Mouse (Mus musculus) kidney, embryonic 14.5 days (tissue): ENCODE measurements around the gene Zfp750. TPM values are rescaled to one million over a fixed set of nuclear protein-coding genes. Genes with fewer than 3 reads are reported as not detected.

Source experiments
- ATAC-seq: fragments of 200-750 bp; cut with Nextera tagmentation; 2 replicates; pipeline ENCODE4 v1.8.0; 2017; ENCODE audit warnings: moderate number of reproducible peaks, mild to moderate bottlenecking, moderate TSS enrichment, moderate library complexity; ENCODE audit not compliant: low FRiP score, low TSS enrichment
- H3K27ac ChIP-seq: fragments of 300-500 bp; sonication (generic); 2 replicates; pipeline ENCODE4 v1.5.1; 2014; ENCODE audit warnings: low read depth, mild to moderate bottlenecking, low read length, moderate library complexity, mixed read lengths
- H3K27me3 ChIP-seq: fragments of 300-500 bp; sonication (generic); 2 replicates; pipeline ENCODE4 v1.6.1; 2014; ENCODE audit warnings: mild to moderate bottlenecking, low read length; ENCODE audit not compliant: control insufficient read depth, insufficient read depth
- H3K36me3 ChIP-seq: fragments of 300-500 bp; sonication (generic); 2 replicates; pipeline ENCODE4 v1.6.1; 2014; ENCODE audit warnings: low read length, mixed read lengths; ENCODE audit not compliant: control insufficient read depth, insufficient read depth
- H3K4me1 ChIP-seq: fragments of 300-500 bp; sonication (generic); 2 replicates; pipeline ENCODE4 v1.6.1; 2014; ENCODE audit warnings: low read length, mixed read lengths; ENCODE audit not compliant: control insufficient read depth, insufficient read depth
- H3K4me2 ChIP-seq: fragments of 300-500 bp; sonication (generic); replicated peaks from 2 replicates; pipeline ENCODE4 v1.6.1; 2014; ENCODE audit warnings: low read depth, mild to moderate bottlenecking, low read length
- H3K4me3 ChIP-seq: fragments of 300-500 bp; sonication (generic); 2 replicates; pipeline ENCODE4 v1.5.1; 2014; ENCODE audit warnings: mild to moderate bottlenecking, low read length
- H3K9ac ChIP-seq: fragments of 300-500 bp; sonication (generic); 2 replicates; pipeline ENCODE4 v1.6.1; 2014; ENCODE audit warnings: low read depth, mild to moderate bottlenecking, low read length, moderate library complexity
- H3K9me3 ChIP-seq: fragments of 300-500 bp; sonication (generic); 2 replicates; pipeline ENCODE4 v1.6.1; 2016; ENCODE audit warnings: low read length; ENCODE audit not compliant: control insufficient read depth
- WGBS: fragments of 180-500 bp; shearing (Covaris S2); extraction: QIAGEN DNeasy Blood & Tissue Kit; methylation state at CpG from one replicate; pipeline ENCODE4 v1.1.7; 2014; 5-methylcytosine and 5-hydroxymethylcytosine counted together
- polyA plus RNA-seq: library from polyadenylated mRNA; unstranded; fragments of >200 nt; fragmentation: Nextera tagmentation; extraction: Ambion mirVana; gene quantifications from 2 replicates; pipeline ENCODE4 v1.2.1, GENCODE M21; 2014

The Zfp750 gene
- 0.40 and 0.47 TPM in 2 replicates for polyA plus RNA-seq

GRCm38 (mm10) chr11:121519131-121519530 is at the start of gene Zfp750:
Gene Zfp750 (minus strand): TSS chr11:121519333.
- Histone ChIP-seq H3K4me3 (no peak within 1 kb of the TSS), H3K4me2 (no peak within 1 kb of the TSS), H3K36me3 (no peaks in the 10 kb centered on the region), H3K9ac (no peak within 1 kb of the TSS), H3K27ac (no peak within 1 kb of the TSS), H3K9me3 (no peaks in the 10 kb centered on the region), H3K27me3 (no peaks in the 10 kb centered on the region), H3K4me1 (peaks cover 7% of the 10 kb centered on the region; the same call in 1 of the 2 replicates)
- WGBS, result 19% methylated on average over 10 of the region's 10 CpGs
- ATAC-seq, result peak; percentile 82

- Histone ChIP-seq H3K4me2 (no peak overlapping the region), H3K27ac (no peak overlapping the region), H3K4me3 (no peak overlapping the region), H3K9ac (no peak overlapping the region), H3K4me1 (no peaks in the 10 kb centered on the region), H3K36me3 (no peaks in the 10 kb centered on the region; the same call in 1 of the 2 replicates), H3K9me3 (no peaks in the 10 kb centered on the region), H3K27me3 (no peaks in the 10 kb centered on the region)
- no peak for ATAC-seq
- WGBS, result 97% methylated on average over 4 of the region's 4 CpGs
Measured at GRCm38 (mm10) chr11:121564265-121564664, 45.1 kb upstream of the Zfp750 start.

GRCm38 (mm10) chr11:121563312-121563711 is 44.2 kb upstream of the Zfp750 start:
- H3K4me2 ChIP-seq, result no peak overlapping the region
- no peak overlapping the region for H3K27ac ChIP-seq
- ATAC-seq, result no peak
- no peaks in the 10 kb centered on the region; the same call in 1 of the 2 replicates for H3K36me3 ChIP-seq
- H3K4me3 ChIP-seq, result no peak overlapping the region
- no peak overlapping the region for H3K9ac ChIP-seq
- H3K9me3 ChIP-seq, result no peaks in the 10 kb centered on the region
- WGBS, result 94% methylated on average over 5 of the region's 5 CpGs
- no peaks in the 10 kb centered on the region for H3K27me3 ChIP-seq
- H3K4me1 ChIP-seq, result no peaks in the 10 kb centered on the region

GRCm38 (mm10) chr11:121560294-121560663 is 41.1 kb upstream of the Zfp750 start:
- no peak for ATAC-seq
- no peak overlapping the region for H3K9ac ChIP-seq
- H3K36me3 ChIP-seq, result no peaks in the 10 kb centered on the region; the same call in 1 of the 2 replicates
- H3K27ac ChIP-seq, result no peak overlapping the region
- H3K27me3 ChIP-seq, result no peaks in the 10 kb centered on the region
- 62% methylated on average over 7 of the region's 7 CpGs for WGBS
- no peaks in the 10 kb centered on the region for H3K4me1 ChIP-seq
- no peak overlapping the region for H3K4me3 ChIP-seq
- H3K4me2 ChIP-seq, result no peak overlapping the region
- no peaks in the 10 kb centered on the region for H3K9me3 ChIP-seq

- no peak for ATAC-seq
- 84% methylated on average over 4 of the region's 4 CpGs for WGBS
Measured at GRCm38 (mm10) chr11:121559527-121560293, 40.6 kb upstream of the Zfp750 start.

GRCm38 (mm10) chr11:121558522-121558921 is 39.4 kb upstream of the Zfp750 start:
- H3K27ac ChIP-seq, result no peak overlapping the region
- ATAC-seq, result no peak
- H3K9me3 ChIP-seq, result no peaks in the 10 kb centered on the region
- no peaks in the 10 kb centered on the region for H3K27me3 ChIP-seq
- no peak overlapping the region for H3K4me2 ChIP-seq
- H3K9ac ChIP-seq, result no peak overlapping the region
- no peaks in the 10 kb centered on the region for H3K36me3 ChIP-seq
- WGBS, result 90% methylated on average over 3 of the region's 3 CpGs
- H3K4me3 ChIP-seq, result no peak overlapping the region
- no peaks in the 10 kb centered on the region for H3K4me1 ChIP-seq

More at GRCm38 (mm10) chr11:121559527-121560293, 40.6 kb upstream of the Zfp750 start:
- H3K4me1 ChIP-seq, result no peaks in the 10 kb centered on the region
- H3K9me3 ChIP-seq, result no peaks in the 10 kb centered on the region
- no peak overlapping the region for H3K4me3 ChIP-seq
- H3K27ac ChIP-seq, result no peak overlapping the region
- H3K9ac ChIP-seq, result no peak overlapping the region
- no peak overlapping the region for H3K4me2 ChIP-seq
- H3K27me3 ChIP-seq, result no peaks in the 10 kb centered on the region
- no peaks in the 10 kb centered on the region; the same call in 1 of the 2 replicates for H3K36me3 ChIP-seq

- H3K9ac ChIP-seq, result no peak overlapping the region
- H3K27ac ChIP-seq, result no peak overlapping the region
- no peak for ATAC-seq
- no peaks in the 10 kb centered on the region for H3K36me3 ChIP-seq
- H3K4me2 ChIP-seq, result no peak overlapping the region
- WGBS, result 92% methylated on average over 1 of the region's 1 CpGs
- no peak overlapping the region for H3K4me3 ChIP-seq
- H3K4me1 ChIP-seq, result 0 out of 2 replicates have a peak, but pooled peaks cover 1% of the 10 kb centered on the region
- no peaks in the 10 kb centered on the region for H3K27me3 ChIP-seq
- H3K9me3 ChIP-seq, result no peaks in the 10 kb centered on the region
Measured at GRCm38 (mm10) chr11:121557946-121558345, 38.8 kb upstream of the Zfp750 start.

GRCm38 (mm10) chr11:121556727-121557126 is 37.6 kb upstream of the Zfp750 start:
- Histone ChIP-seq H3K9me3 (no peaks in the 10 kb centered on the region), H3K36me3 (no peaks in the 10 kb centered on the region), H3K4me3 (no peak overlapping the region), H3K4me2 (no peak overlapping the region), H3K27me3 (no peaks in the 10 kb centered on the region), H3K9ac (no peak overlapping the region), H3K4me1 (0 out of 2 replicates have a peak, but pooled peaks cover 3% of the 10 kb centered on the region), H3K27ac (no peak overlapping the region)
- ATAC-seq, result no peak
- WGBS, result 76% methylated on average over 1 of the region's 1 CpGs

GRCm38 (mm10) chr11:121553458-121553857 is 34.3 kb upstream of the Zfp750 start:
- Histone ChIP-seq H3K9me3 (no peaks in the 10 kb centered on the region), H3K27me3 (no peaks in the 10 kb centered on the region), H3K9ac (no peak overlapping the region), H3K4me3 (no peak overlapping the region), H3K36me3 (no peaks in the 10 kb centered on the region), H3K27ac (no peak overlapping the region; the same call in 1 of the 2 replicates), H3K4me1 (peaks cover 27% of the 10 kb centered on the region; the same call in 1 of the 2 replicates), H3K4me2 (no peak overlapping the region)
- ATAC-seq, result no peak
- 92% methylated on average over 3 of the region's 3 CpGs for WGBS
